10 mouse cellular contexts compared by ENCODE assay signal in the genomic region with DNA sequence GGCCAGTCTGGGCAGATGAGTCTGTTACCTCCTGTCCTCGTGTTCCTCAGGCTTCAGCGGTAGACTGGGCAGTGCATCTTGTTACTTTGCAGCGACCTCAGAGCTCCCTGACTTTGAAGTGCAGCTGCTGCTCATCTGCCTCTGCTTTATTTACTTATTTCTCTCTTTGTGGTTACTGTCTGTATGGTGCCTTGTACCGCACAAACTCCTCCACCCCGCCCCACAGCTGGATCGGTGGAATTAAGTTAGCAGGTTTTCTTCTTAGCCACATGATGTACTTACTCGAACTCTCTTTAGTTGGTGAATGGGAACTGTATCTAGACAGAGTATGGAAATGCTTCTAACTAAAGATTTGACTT. TPM values are rescaled to one million over a fixed set of nuclear protein-coding genes. Genes with fewer than 3 reads are reported as not detected.
DNase-seq lines count a peak whose midpoint lies in the region; ATAC-seq lines count a peak whose summit lies in the region.
"Had no signal": no experiment of that assay in that cellular context is flagged by ENCODE, and none has a peak within 500 bp of the region (broad histone marks: within the 10 kb centered on the region; RNA-seq: fewer than 3 reads in every experiment).

No protein-coding gene starts in this region.

- peak; percentile 38 for ATAC-seq in granulocyte monocyte progenitor cell, adult 5-6 weeks (replicated peaks; ENCODE audit: poor library complexity, severe bottlenecking)
- ATAC-seq in monocyte, adult 5-6 weeks (replicated peaks; ENCODE audit: insufficient number of reproducible peaks, low FRiP score, low TSS enrichment, poor library complexity, severe bottlenecking): peak; percentile 15
- ATAC-seq: forebrain, postnatal 0 days; midbrain, embryonic 16.5 days had no signal

- DNase-seq in gastrocnemius, postnatal 25 days: peak; percentile 17
- DNase-seq in gastrocnemius, postnatal 10 days: no peak
- peak; percentile 76 to 85 for DNase-seq in thymus, postnatal 10 days (ENCODE audit: low spot score in 2 of 2)
- no peak for DNase-seq in embryo, embryonic 9.5 days (ENCODE audit: extremely low spot score)
- no peak for DNase-seq in layer of hippocampus, postnatal 14 days (ENCODE audit: low spot score in 2 of 2)
- no peak for DNase-seq in testis, postnatal 14 days (ENCODE audit: low spot score)
- DNase-seq: forebrain, postnatal 0 days had no signal

RNA-seq across cellular contexts. Expression of gene Tomm34, which starts 13.4 kb away (rescaled TPM):
- 10 to 100 TPM; 10.6 to 13.5 TPM for total RNA-seq in gastrocnemius, postnatal 25 days (2021)
- 10 to 100 TPM; 14.7 to 18.7 TPM for total RNA-seq in gastrocnemius, postnatal 10 days (2021)
- total RNA-seq in granulocyte monocyte progenitor cell, adult 5-6 weeks (2014; fragmentation: Nextera tagmentation): 58.6 and 64.2 TPM in 2 replicates
- 41.7 and 51.4 TPM in 2 replicates for total RNA-seq in granulocyte monocyte progenitor cell, adult 5-6 weeks (2017)
- 38.3 to 59.3 TPM (median 43.2 TPM) in 3 replicates for total RNA-seq in monocyte, adult 5-6 weeks (2017)
- 10 to 100 TPM; 55.3 to 58.4 TPM for total RNA-seq in layer of hippocampus, postnatal 14 days (2021)

RNA-seq across cellular contexts. Expression of gene Stk4, which starts 14.2 kb away (rescaled TPM):
- total RNA-seq in gastrocnemius, postnatal 25 days (2021): 1 to 10 TPM; 7.7 to 8.8 TPM
- total RNA-seq in gastrocnemius, postnatal 10 days (2021): 10 to 100 TPM; 13.7 to 15.1 TPM
- 132 and 145 TPM in 2 replicates for total RNA-seq in granulocyte monocyte progenitor cell, adult 5-6 weeks (2014; fragmentation: Nextera tagmentation)
- total RNA-seq in granulocyte monocyte progenitor cell, adult 5-6 weeks (2017): 123 and 133 TPM in 2 replicates
- total RNA-seq in monocyte, adult 5-6 weeks (2017): 304 to 378 TPM (median 341 TPM) in 3 replicates
- total RNA-seq in layer of hippocampus, postnatal 14 days (2021): 10 to 100 TPM; 41.5 to 43.0 TPM

RNA-seq across cellular contexts. Expression of gene Pabpc1l, which starts 59.1 kb away (rescaled TPM):
- total RNA-seq in gastrocnemius, postnatal 25 days (2021): 1 to 10 TPM in 1 of 2 experiments, not detected in 1; 1.5 TPM
- total RNA-seq in gastrocnemius, postnatal 10 days (2021): 1 to 10 TPM in 1 of 2 experiments, under 1 TPM in 1; 0.56 to 1.4 TPM
- total RNA-seq in granulocyte monocyte progenitor cell, adult 5-6 weeks (2014; fragmentation: Nextera tagmentation): not detected in 2 replicates
- total RNA-seq in granulocyte monocyte progenitor cell, adult 5-6 weeks (2017): not detected in 2 replicates
- 1.9 to 3.5 TPM in 2 of 3 replicates, not detected in the other for total RNA-seq in monocyte, adult 5-6 weeks (2017)
- 1 to 10 TPM in 1 of 2 experiments, under 1 TPM in 1; 0.69 to 1.7 TPM for total RNA-seq in layer of hippocampus, postnatal 14 days (2021)

Comparison
In these comparisons a context has a peak if more than half of its experiments do, and no peak if none do; other contexts are left out.
1. DNase-seq: peak in gastrocnemius, postnatal 25 days (single experiment) and thymus, postnatal 10 days (2 of 2); none in gastrocnemius, postnatal 10 days (single experiment), embryo, embryonic 9.5 days (single experiment), layer of hippocampus, postnatal 14 days (0 of 2) and testis, postnatal 14 days (single experiment).